Mouse (Mus musculus): ENCODE data around the gene Tmem109.

Tmem109 gene

GRCm38 (mm10) chr19:10881426-10882154 lies at the start of gene Tmem109:
Gene Tmem109, minus strand, starts transcription at chr19:10882001.
- DNase-seq (ENCODE audit: low spot score) = peak; percentile 93

GRCm38 (mm10) chr19:10930641-10931040 lies 48.8 kb upstream of the Tmem109 start:
- DNase-seq (ENCODE audit: low spot score) = no peak

- DNase-seq (ENCODE audit: low spot score) = no peak
Measured at GRCm38 (mm10) chr19:10926666-10927065, 44.9 kb upstream of the Tmem109 start.

GRCm38 (mm10) chr19:10926123-10926621 lies 44.4 kb upstream of the Tmem109 start:
- no peak for DNase-seq (ENCODE audit: low spot score)

- no peak for DNase-seq (ENCODE audit: low spot score)
Measured at GRCm38 (mm10) chr19:10924220-10924619, 42.4 kb upstream of the Tmem109 start.

- DNase-seq (ENCODE audit: low spot score) = no peak
Measured at GRCm38 (mm10) chr19:10921058-10921457, 39.3 kb upstream of the Tmem109 start.

- DNase-seq (ENCODE audit: low spot score) = no peak
Measured at GRCm38 (mm10) chr19:10920532-10920931, 38.7 kb upstream of the Tmem109 start, which contains the start of gene Zp1. Gene Zp1, minus strand, starts transcription at chr19:10920632.

- no peak for DNase-seq (ENCODE audit: low spot score)
Measured at GRCm38 (mm10) chr19:10918321-10918991, 36.7 kb upstream of the Tmem109 start.

GRCm38 (mm10) chr19:10916506-10916905 lies 34.7 kb upstream of the Tmem109 start:
- no peak for DNase-seq (ENCODE audit: low spot score)

- DNase-seq (ENCODE audit: low spot score) = no peak
Measured at GRCm38 (mm10) chr19:10914870-10915269, 33.1 kb upstream of the Tmem109 start.

GRCm38 (mm10) chr19:10914291-10914690 lies 32.5 kb upstream of the Tmem109 start:
- no peak for DNase-seq (ENCODE audit: low spot score)

- DNase-seq (ENCODE audit: low spot score) = no peak
Measured at GRCm38 (mm10) chr19:10909087-10909721, 27.4 kb upstream of the Tmem109 start.

GRCm38 (mm10) chr19:10907891-10908290 lies 26.1 kb upstream of the Tmem109 start:
- peak; percentile 68 for DNase-seq (ENCODE audit: low spot score)

- DNase-seq (ENCODE audit: low spot score) = no peak
Measured at GRCm38 (mm10) chr19:10905728-10906000, 23.9 kb upstream of the Tmem109 start.

GRCm38 (mm10) chr19:10904927-10905727 lies 23.3 kb upstream of the Tmem109 start:
- peak; percentile 75 for DNase-seq (ENCODE audit: low spot score)

GRCm38 (mm10) chr19:10904512-10904911 lies 22.7 kb upstream of the Tmem109 start:
- no peak for DNase-seq (ENCODE audit: low spot score)

GRCm38 (mm10) chr19:10901046-10901445 lies 19.2 kb upstream of the Tmem109 start:
- no peak for DNase-seq (ENCODE audit: low spot score)

GRCm38 (mm10) chr19:10900315-10900714 lies 18.5 kb upstream of the Tmem109 start:
- DNase-seq (ENCODE audit: low spot score) = no peak

GRCm38 (mm10) chr19:10897491-10897890 lies 15.7 kb upstream of the Tmem109 start:
- DNase-seq (ENCODE audit: low spot score) = no peak

GRCm38 (mm10) chr19:10896849-10897248 lies 15.0 kb upstream of the Tmem109 start:
- no peak for DNase-seq (ENCODE audit: low spot score)

GRCm38 (mm10) chr19:10895708-10896107 lies 13.9 kb upstream of the Tmem109 start:
- DNase-seq (ENCODE audit: low spot score) = no peak

- peak; percentile 98 for DNase-seq (ENCODE audit: low spot score)
Measured at GRCm38 (mm10) chr19:10895016-10895528, 13.3 kb upstream of the Tmem109 start, which contains the start of gene Prpf19. Gene Prpf19, plus strand, starts transcription at chr19:10895231.

Data from layer of hippocampus, adult 11-12 months (tissue).